Mouse (Mus musculus): ENCODE results near the gene Aldh9a1. TPM values are rescaled to one million over a fixed set of nuclear protein-coding genes. Genes with fewer than 3 reads are reported as not detected.

Gene Aldh9a1
- polyA plus RNA-seq, 1 experiment from 2014 or later = 36.0 TPM

Small RNAs within 50 kb of the gene (microRNA-seq; reads per million reads assigned to microRNA genes)
- 1.3 reads per million for gene Gm25911

Other genes with a start within 250 kb of the Aldh9a1 start
- 116 and 119 TPM in 2 replicates for gene Uck2, start 64.7 kb upstream of the Aldh9a1 start, polyA plus RNA-seq (2014; fragmentation: Nextera tagmentation; extraction: Ambion mirVana)
- gene Tmco1, start 41.6 kb upstream of the Aldh9a1 start, polyA plus RNA-seq (2014; fragmentation: Nextera tagmentation; extraction: Ambion mirVana) = 81.9 and 93.0 TPM in 2 replicates
- 71.1 and 78.0 TPM in 2 replicates for gene Mgst3, start 43.9 kb downstream of the Aldh9a1 start, polyA plus RNA-seq (2014; fragmentation: Nextera tagmentation; extraction: Ambion mirVana)
- gene Lrrc52, start 116.8 kb downstream of the Aldh9a1 start, polyA plus RNA-seq (2014; fragmentation: Nextera tagmentation; extraction: Ambion mirVana) = not detected in 2 replicates
- 8.2 and 10.2 TPM in 2 replicates for gene Rxrg, start 248.4 kb downstream of the Aldh9a1 start, polyA plus RNA-seq (2014; fragmentation: Nextera tagmentation; extraction: Ambion mirVana)